Mouse (Mus musculus) stomach, postnatal 0 days (tissue): Measurements from ENCODE around the gene Prodh2. TPM values are rescaled to one million over a fixed set of nuclear protein-coding genes. Genes with fewer than 3 reads are reported as not detected.

ENCODE experiments used
- ATAC-seq: fragments of 200-750 bp; cut with Nextera tagmentation; 2 replicates; pipeline ENCODE4 v1.8.0; 2017; ENCODE audit not compliant: low FRiP score, low TSS enrichment
- DNase-seq: peaks from one replicate; pipeline ENCODE4 v3.0.0-alpha.2; 2016; ENCODE audit warnings: low spot score
- H3K27ac ChIP-seq: fragments of 300-500 bp; sonication (generic); replicated peaks from 2 replicates; pipeline ENCODE4 v1.5.1; 2014; ENCODE audit warnings: mild to moderate bottlenecking, control low read depth
- H3K27me3 ChIP-seq: fragments of 300-500 bp; sonication (generic); 2 replicates; pipeline ENCODE4 v1.6.1; 2014; ENCODE audit warnings: low read length; ENCODE audit not compliant: control insufficient read depth, insufficient read depth
- H3K36me3 ChIP-seq: fragments of 300-500 bp; sonication (generic); 2 replicates; pipeline ENCODE4 v1.6.1; 2014; ENCODE audit warnings: low read length, mixed read lengths; ENCODE audit not compliant: control insufficient read depth, insufficient read depth
- H3K4me1 ChIP-seq: fragments of 300-500 bp; sonication (generic); replicated peaks from 2 replicates; pipeline ENCODE4 v1.6.1; 2014; ENCODE audit warnings: antibody characterized with exemption; ENCODE audit not compliant: control insufficient read depth, insufficient read depth
- H3K4me2 ChIP-seq: fragments of 300-500 bp; sonication (generic); replicated peaks from 2 replicates; pipeline ENCODE4 v1.6.1; 2014; ENCODE audit warnings: low read depth, mild to moderate bottlenecking, control low read depth, moderate library complexity
- H3K4me3 ChIP-seq: fragments of 300-500 bp; sonication (generic); 2 replicates; pipeline ENCODE4 v1.5.1; 2014; ENCODE audit warnings: low read depth, low read length, control low read depth
- H3K9ac ChIP-seq: fragments of 300-500 bp; sonication (generic); 2 replicates; pipeline ENCODE4 v1.6.1; 2014; ENCODE audit warnings: mild to moderate bottlenecking, low read length, control low read depth, mixed read lengths
- H3K9me3 ChIP-seq: fragments of 300-500 bp; sonication (generic); 2 replicates; pipeline ENCODE4 v1.6.1; 2016; ENCODE audit warnings: low read length; ENCODE audit not compliant: control insufficient read depth
- CTCF ChIP-seq: IDR thresholded peaks from 2 replicates; pipeline ENCODE4 v1.5.1; 2016; ENCODE audit warnings: antibody characterized with exemption, low read depth, mild to moderate bottlenecking, moderate library complexity
- EP300 ChIP-seq: optimal IDR thresholded peaks from 2 replicates; pipeline ENCODE3; 2016; ENCODE audit warnings: antibody characterized with exemption
- WGBS: fragments of 180-500 bp; shearing (Covaris S2); extraction: QIAGEN DNeasy Blood & Tissue Kit; methylation state at CpG from one replicate; pipeline ENCODE4 v1.1.7; 2014; 5-methylcytosine and 5-hydroxymethylcytosine counted together
- microRNA-seq: library from miRNA; unstranded; fragments of <30 nt; microRNA quantifications from one replicate; pipeline ENCODE4, GENCODE M21; 2016
- polyA plus RNA-seq: library from polyadenylated mRNA; unstranded; fragments of >200 nt; fragmentation: Nextera tagmentation; extraction: Ambion mirVana; gene quantifications from 2 replicates; pipeline ENCODE4 v1.2.1, GENCODE M21; 2015

Gene Prodh2
- polyA plus RNA-seq, 1 experiment from 2014 or later, result 0.42 TPM

DNA sequence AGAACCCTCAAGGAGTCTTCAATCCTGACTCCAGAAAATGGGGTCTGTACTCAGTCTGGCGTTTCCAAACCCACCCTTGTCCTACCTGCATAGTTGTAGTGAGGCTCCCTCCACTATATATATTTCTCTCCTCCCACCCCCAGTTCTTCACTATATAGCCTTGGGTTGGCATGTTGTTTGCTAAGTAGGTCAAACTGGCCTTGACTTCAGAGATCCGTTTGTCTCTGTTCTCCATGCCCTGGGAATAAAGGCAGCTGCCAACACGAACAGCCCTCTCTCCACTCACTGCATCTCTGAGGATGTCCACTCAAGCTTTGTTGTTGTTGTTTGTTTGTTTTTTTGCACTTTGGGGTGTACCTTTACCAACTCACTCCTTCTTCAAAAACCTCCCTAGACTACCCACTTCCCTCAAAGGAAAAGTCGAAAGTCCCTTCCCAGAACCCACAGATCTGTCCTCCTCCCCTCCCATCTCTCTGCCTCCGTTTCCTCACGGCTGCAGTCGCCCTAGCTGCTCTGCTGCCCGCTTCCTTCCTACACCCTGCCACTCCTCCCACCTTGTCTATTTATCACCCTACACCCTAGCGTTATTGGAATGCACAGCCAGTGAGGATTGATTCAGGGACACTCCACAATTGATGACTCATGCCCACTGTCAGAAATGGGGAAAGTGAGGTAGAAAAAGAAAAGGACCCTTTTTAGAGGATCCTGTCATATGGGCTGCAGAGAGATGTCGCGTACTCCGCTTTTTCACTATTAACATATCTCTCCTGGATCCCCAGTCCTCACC, 65.4 kb downstream of the Prodh2 start:
- no peak for DNase-seq
- H3K27me3 ChIP-seq, result no peaks in the 10 kb centered on the region
- 0 out of 2 replicates have a peak, but pooled peaks cover 3% of the 10 kb centered on the region for H3K4me1 ChIP-seq
- peak overlapping the region; percentile 71 for H3K27ac ChIP-seq
- H3K4me3 ChIP-seq, result peak overlapping the region; percentile 62
- H3K4me2 ChIP-seq, result peak overlapping the region; percentile 73
- peak overlapping the region; percentile 61 for H3K9ac ChIP-seq
- 9% methylated on average over 12 of the region's 12 CpGs for WGBS
- ATAC-seq, result no peak
- H3K9me3 ChIP-seq, result no peaks in the 10 kb centered on the region
- no peak for TF ChIP-seq EP300
- no peak for TF ChIP-seq CTCF
- H3K36me3 ChIP-seq, result peaks cover 15% of the 10 kb centered on the region

DNA sequence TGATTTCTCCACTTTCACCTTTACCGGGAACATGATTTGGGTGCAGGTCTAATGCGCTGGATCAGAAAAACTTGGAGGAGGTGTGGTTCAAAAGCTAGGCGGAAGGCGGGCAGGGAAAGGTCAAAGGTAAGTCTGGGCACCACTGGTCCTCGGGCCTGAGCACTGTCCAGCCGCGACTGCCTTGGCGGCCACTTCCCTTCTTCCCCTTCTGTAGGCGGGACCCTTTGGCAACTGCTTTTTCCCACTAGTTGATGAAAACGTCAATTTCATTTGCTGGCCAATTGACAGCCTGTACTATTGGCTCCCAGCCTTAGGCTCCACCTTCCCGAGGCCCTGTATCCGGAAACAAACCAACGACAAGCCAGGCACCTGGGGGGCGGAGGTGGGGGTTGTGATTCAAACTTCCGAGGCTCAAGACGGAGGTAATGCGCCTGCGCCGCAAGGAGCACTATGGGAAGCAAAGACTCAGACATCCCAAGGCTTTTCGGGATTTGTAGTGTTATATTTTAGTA, 66.1 kb downstream of the Prodh2 start, which contains the start of gene Lin37:
Lin37 (minus strand) TSS at position 396 of the 512 bp plus-strand sequence.
- Histone ChIP-seq H3K4me1 (0 out of 2 replicates have a peak, but pooled peaks cover 3% of the 10 kb centered on the region), H3K4me2 (peak within 1 kb of the TSS; percentile 73), H3K4me3 (peak within 1 kb of the TSS; percentile 62), H3K36me3 (peaks cover 15% of the 10 kb centered on the region), H3K27me3 (no peaks in the 10 kb centered on the region), H3K9ac (peak within 1 kb of the TSS; percentile 61), H3K27ac (peak within 1 kb of the TSS; percentile 71), H3K9me3 (no peaks in the 10 kb centered on the region)
- ATAC-seq, result peak; percentile 89
- TF ChIP-seq EP300 (peak; percentile 51), CTCF (no peak)
- peak; percentile 97 for DNase-seq
- 0% methylated on average over 20 of the region's 20 CpGs for WGBS

DNA sequence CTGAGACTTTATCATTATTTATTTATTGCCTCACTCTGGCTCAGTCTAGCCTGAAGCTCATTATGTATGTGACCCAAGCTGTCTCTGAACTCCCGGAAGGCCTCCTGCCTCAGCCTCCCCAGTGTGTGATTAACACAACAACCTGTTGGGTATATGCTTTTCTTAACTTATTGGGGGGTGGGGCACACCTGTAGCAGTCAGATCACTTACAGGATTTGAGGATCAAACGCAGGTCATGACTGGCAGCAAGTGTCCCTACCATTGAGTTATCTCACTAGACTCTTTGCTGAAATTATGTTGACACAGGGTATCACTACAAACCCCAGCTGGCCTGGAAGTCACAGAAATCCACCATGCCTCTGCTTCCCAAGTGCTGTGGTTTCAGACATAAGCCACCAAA, 66.9 kb downstream of the Prodh2 start:
- H3K36me3 ChIP-seq, result peaks cover 10% of the 10 kb centered on the region; the same call in 1 of the 2 replicates
- no peak overlapping the region for H3K4me2 ChIP-seq
- TF ChIP-seq CTCF (no peak), EP300 (no peak)
- no peak for ATAC-seq
- H3K9ac ChIP-seq, result no peak overlapping the region
- no peak overlapping the region for H3K27ac ChIP-seq
- no peak overlapping the region for H3K4me3 ChIP-seq
- DNase-seq, result no peak
- no peaks in the 10 kb centered on the region for H3K27me3 ChIP-seq
- H3K4me1 ChIP-seq, result 0 out of 2 replicates have a peak, but pooled peaks cover 3% of the 10 kb centered on the region
- no peaks in the 10 kb centered on the region for H3K9me3 ChIP-seq
- 66% methylated on average over 2 of the region's 2 CpGs for WGBS

DNA sequence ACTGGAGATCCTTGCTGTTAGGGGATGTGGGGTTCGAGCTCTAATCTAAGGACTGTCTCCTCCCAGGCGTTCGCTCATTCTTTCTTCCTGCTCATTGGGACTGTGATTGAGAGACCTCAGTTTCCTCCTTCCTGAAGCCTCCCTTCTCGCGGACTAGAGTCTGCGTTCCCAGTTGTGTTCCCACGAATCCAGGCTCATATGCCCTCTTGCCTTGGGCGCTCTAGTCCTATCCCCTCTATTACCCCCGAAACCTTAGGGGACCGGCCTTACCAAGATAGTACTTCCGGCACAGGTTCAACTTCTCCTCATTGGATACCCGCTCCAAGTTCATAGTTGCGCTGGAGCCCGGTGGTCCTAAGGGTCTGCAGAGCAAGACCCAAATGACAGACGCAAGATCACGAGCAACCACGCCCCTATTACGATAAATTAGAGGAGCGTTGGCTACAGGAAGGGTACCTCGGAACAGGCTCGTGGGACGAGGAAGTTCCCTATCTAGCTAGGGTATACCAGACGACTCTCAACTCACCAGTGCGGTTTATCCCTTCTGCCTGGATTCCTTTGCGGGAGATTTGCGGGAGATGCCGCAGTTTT, 69.2 kb downstream of the Prodh2 start:
- TF ChIP-seq EP300 (no peak), CTCF (no peak)
- Histone ChIP-seq H3K27ac (peak overlapping the region; percentile 86), H3K9ac (peak overlapping the region; percentile 66), H3K27me3 (no peaks in the 10 kb centered on the region), H3K9me3 (no peaks in the 10 kb centered on the region), H3K4me2 (peak overlapping the region; percentile 78), H3K4me3 (peak overlapping the region; percentile 58), H3K4me1 (0 out of 2 replicates have a peak, but pooled peaks cover 3% of the 10 kb centered on the region), H3K36me3 (peaks cover 10% of the 10 kb centered on the region)
- 1% methylated on average over 27 of the region's 27 CpGs for WGBS
- DNase-seq, result peak; percentile 34
- no peak for ATAC-seq

Small RNAs within 50 kb of the gene (microRNA-seq; reads per million reads assigned to microRNA genes)
- 2.6 reads per million for gene Gm38670

Other genes with a start within 250 kb of the Prodh2 start
- gene Thap8, start 213.5 kb upstream of the Prodh2 start, polyA plus RNA-seq, result 0.38 and 0.44 TPM in 2 replicates
- gene Wdr62, start 213.2 kb upstream of the Prodh2 start, polyA plus RNA-seq, result 2.4 TPM in 2 replicates
- 9.6 and 10.2 TPM in 2 replicates for gene Clip3, start 201.9 kb upstream of the Prodh2 start, polyA plus RNA-seq
- 55.4 and 58.8 TPM in 2 replicates for gene Alkbh6, start 184.9 kb upstream of the Prodh2 start, polyA plus RNA-seq
- 13.5 and 14.2 TPM in 2 replicates for gene Syne4, start 178.8 kb upstream of the Prodh2 start, polyA plus RNA-seq
- not detected in 2 replicates for gene E130208F15Rik, start 171.9 kb upstream of the Prodh2 start, polyA plus RNA-seq
- gene Sdhaf1, start 169.7 kb upstream of the Prodh2 start, polyA plus RNA-seq, result 19.1 and 20.2 TPM in 2 replicates
- gene Lrfn3, start 130.8 kb upstream of the Prodh2 start, polyA plus RNA-seq, result 2.9 and 3.3 TPM in 2 replicates
- 66.6 and 71.0 TPM in 2 replicates for gene Tyrobp, start 79.9 kb upstream of the Prodh2 start, polyA plus RNA-seq
- gene Hcst, start 73.8 kb upstream of the Prodh2 start, polyA plus RNA-seq, result 3.2 and 3.7 TPM in 2 replicates
- gene Nfkbid, start 71.9 kb upstream of the Prodh2 start, polyA plus RNA-seq, result 1.1 TPM in 2 replicates
- 21.7 and 24.1 TPM in 2 replicates for gene Aplp1, start 48.1 kb upstream of the Prodh2 start, polyA plus RNA-seq
- gene Kirrel2, start 35.9 kb upstream of the Prodh2 start, polyA plus RNA-seq, result 0.18 TPM in 2 replicates
- gene Nphs1, start 35.3 kb upstream of the Prodh2 start, polyA plus RNA-seq, result 0.16 and 0.25 TPM in 2 replicates
- gene Arhgap33, start 41.4 kb downstream of the Prodh2 start, polyA plus RNA-seq, result 1.5 and 1.6 TPM in 2 replicates
- gene Hspb6, start 58.6 kb downstream of the Prodh2 start, polyA plus RNA-seq, result 66.4 and 75.7 TPM in 2 replicates
- 2.2 and 2.3 TPM in 2 replicates for gene Proser3, start 58.7 kb downstream of the Prodh2 start, polyA plus RNA-seq
- 30.2 and 30.9 TPM in 2 replicates for gene Lin37, start 66.2 kb downstream of the Prodh2 start, polyA plus RNA-seq
- gene U2af1l4, start 69.7 kb downstream of the Prodh2 start, polyA plus RNA-seq, result 60.5 and 63.9 TPM in 2 replicates
- gene Gm49396, start 69.7 kb downstream of the Prodh2 start, polyA plus RNA-seq, result 2.5 and 2.6 TPM in 2 replicates
- 185 and 197 TPM in 2 replicates for gene Psenen, start 70.0 kb downstream of the Prodh2 start, polyA plus RNA-seq
- gene Igflr1, start 71.8 kb downstream of the Prodh2 start, polyA plus RNA-seq, result 1.3 and 1.4 TPM in 2 replicates
- 3.3 and 3.7 TPM in 2 replicates for gene Kmt2b, start 95.1 kb downstream of the Prodh2 start, polyA plus RNA-seq
- 1.6 and 1.8 TPM in 2 replicates for gene Zbtb32, start 105.3 kb downstream of the Prodh2 start, polyA plus RNA-seq
- 0.71 and 0.92 TPM in 2 replicates for gene Upk1a, start 119.2 kb downstream of the Prodh2 start, polyA plus RNA-seq
- 1,340 and 1,422 TPM in 2 replicates for gene Cox6b1, start 132.5 kb downstream of the Prodh2 start, polyA plus RNA-seq
- gene Etv2, start 142.2 kb downstream of the Prodh2 start, polyA plus RNA-seq, result not detected in 2 replicates
- 88.1 and 93.2 TPM in 2 replicates for gene Rbm42, start 156.7 kb downstream of the Prodh2 start, polyA plus RNA-seq
- 10.8 and 11.7 TPM in 2 replicates for gene Haus5, start 171.4 kb downstream of the Prodh2 start, polyA plus RNA-seq
- 0.21 TPM in 1 of 2 replicates, not detected in the other for gene Pmis2, start 178.0 kb downstream of the Prodh2 start, polyA plus RNA-seq
- 54.4 and 61.2 TPM in 2 replicates for gene 2200002J24Rik, start 205.3 kb downstream of the Prodh2 start, polyA plus RNA-seq
- 601 and 695 TPM in 2 replicates for gene Atp4a, start 218.6 kb downstream of the Prodh2 start, polyA plus RNA-seq
- 210 and 221 TPM in 2 replicates for gene Tmem147, start 235.9 kb downstream of the Prodh2 start, polyA plus RNA-seq